Mouse (Mus musculus) ES-Bruce4 (cell line): ENCODE data around the gene Thumpd2. TPM values are rescaled to one million over a fixed set of nuclear protein-coding genes. Genes with fewer than 3 reads are reported as not detected.

Experiments
- H3K27ac ChIP-seq: 2 replicates; pipeline ENCODE4 v1.5.1; 2012; ENCODE audit warnings: low read length, inconsistent platforms; ENCODE audit not compliant: insufficient read depth
- H3K27me3 ChIP-seq: 2 replicates; pipeline ENCODE4 v1.6.1; 2012; ENCODE audit warnings: mild to moderate bottlenecking, low read length, inconsistent platforms; ENCODE audit not compliant: control insufficient read depth, poor library complexity, insufficient read depth, severe bottlenecking
- H3K36me3 ChIP-seq: 2 replicates; pipeline ENCODE4 v1.6.1; 2012; ENCODE audit warnings: inconsistent platforms, mild to moderate bottlenecking, low read length, moderate library complexity; ENCODE audit not compliant: control insufficient read depth, poor library complexity, insufficient read depth, severe bottlenecking
- H3K4me1 ChIP-seq: one replicate; pipeline ENCODE4 v1.8.1; 2011; ENCODE audit warnings: low read length; ENCODE audit not compliant: control insufficient read depth, insufficient read depth
- H3K4me3 ChIP-seq: 2 replicates; pipeline ENCODE4 v1.5.1; 2011; ENCODE audit warnings: low read depth, mild to moderate bottlenecking, low read length
- H3K9ac ChIP-seq: 2 replicates; pipeline ENCODE4 v1.6.1; 2012; ENCODE audit warnings: low read depth, mild to moderate bottlenecking, inconsistent platforms; ENCODE audit not compliant: poor library complexity, severe bottlenecking
- H3K9me3 ChIP-seq: replicated peaks from 2 replicates; pipeline ENCODE4 v1.6.1; 2012; ENCODE audit warnings: mild to moderate bottlenecking, low read length, inconsistent platforms; ENCODE audit not compliant: control insufficient read depth, poor library complexity, insufficient read depth, severe bottlenecking
- CTCF ChIP-seq: IDR thresholded peaks from one replicate; pipeline ENCODE4 v1.8.1; 2011; ENCODE audit warnings: low read depth, low read length
- EP300 ChIP-seq: IDR thresholded peaks from 2 replicates; pipeline ENCODE4 v1.6.1; 2011; ENCODE audit warnings: low read depth, low read length; ENCODE audit not compliant: insufficient read depth
- POLR2A ChIP-seq: IDR thresholded peaks from one replicate; pipeline ENCODE4 v1.8.1; 2011; ENCODE audit warnings: low read length; ENCODE audit not compliant: insufficient read depth
- polyA plus RNA-seq: library from polyadenylated mRNA; stranded (reverse); fragments of >200 nt; gene quantifications from 2 replicates; pipeline ENCODE4 v1.2.4, GENCODE M21; 2011; ENCODE audit warnings: low read depth; ENCODE audit not compliant: missing spikeins, insufficient read depth, insufficient read length

The Thumpd2 gene
- polyA plus RNA-seq, 1 experiment: 12.2 TPM

DNA sequence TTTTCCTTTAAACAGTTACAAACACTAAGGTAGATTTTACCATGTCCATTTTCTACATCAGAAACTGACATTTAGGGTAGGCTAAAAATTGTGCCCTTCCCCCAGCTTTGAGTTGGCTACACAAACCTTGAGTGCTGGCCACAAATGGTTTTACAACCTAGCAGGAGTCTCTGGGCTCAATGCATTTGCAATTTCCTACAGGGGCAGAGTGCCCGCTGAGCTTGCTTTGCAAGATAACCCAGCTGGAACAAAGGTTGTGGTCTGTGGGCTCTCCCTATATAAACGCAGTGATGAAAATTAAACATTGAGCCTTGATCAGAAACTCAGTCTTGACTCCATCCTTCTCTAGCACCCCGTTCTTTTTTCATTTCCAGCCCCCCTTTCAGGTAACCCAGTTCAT is 8.8 kb downstream of the Thumpd2 start:
- peaks cover 16% of the 10 kb centered on the region for H3K36me3 ChIP-seq
- H3K27ac ChIP-seq: no peak overlapping the region
- no peak overlapping the region for H3K9ac ChIP-seq
- no peaks in the 10 kb centered on the region for H3K27me3 ChIP-seq
- no peak overlapping the region for H3K4me3 ChIP-seq
- no peaks in the 10 kb centered on the region for H3K4me1 ChIP-seq
- TF ChIP-seq EP300 (no peak), CTCF (no peak), POLR2A (no peak)
- 0 out of 2 replicates have a peak, but pooled peaks cover under 1% of the 10 kb centered on the region for H3K9me3 ChIP-seq

DNA sequence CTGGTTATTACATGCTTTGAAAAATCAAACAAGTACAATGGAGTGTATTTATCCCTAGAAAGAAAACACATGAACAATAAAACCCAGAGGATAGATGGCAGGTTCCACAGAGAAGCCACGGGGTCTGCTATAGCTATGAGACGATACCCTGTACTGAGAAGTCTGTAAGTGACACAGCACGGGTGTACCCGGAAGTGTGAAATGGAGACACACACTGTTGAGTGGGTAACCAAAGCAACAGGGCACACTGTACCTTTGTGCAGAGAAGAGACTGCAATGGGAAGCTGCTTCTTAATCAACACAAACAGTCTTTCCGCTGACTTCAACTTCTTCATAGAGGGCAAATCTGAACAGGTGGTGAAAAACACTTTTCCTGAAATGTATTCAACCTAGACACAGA is 9.4 kb downstream of the Thumpd2 start:
- Histone ChIP-seq H3K9ac (no peak overlapping the region), H3K4me3 (no peak overlapping the region), H3K36me3 (peaks cover 18% of the 10 kb centered on the region), H3K9me3 (no peaks in the 10 kb centered on the region), H3K27me3 (no peaks in the 10 kb centered on the region), H3K27ac (no peak overlapping the region), H3K4me1 (no peaks in the 10 kb centered on the region)
- no peak for TF ChIP-seq POLR2A
- no peak for TF ChIP-seq CTCF
- no peak for TF ChIP-seq EP300

- H3K36me3 ChIP-seq: peaks cover 18% of the 10 kb centered on the region
- no peak overlapping the region for H3K27ac ChIP-seq
- no peaks in the 10 kb centered on the region for H3K4me1 ChIP-seq
- no peaks in the 10 kb centered on the region for H3K27me3 ChIP-seq
- H3K9me3 ChIP-seq: no peaks in the 10 kb centered on the region
- H3K4me3 ChIP-seq: no peak overlapping the region
- H3K9ac ChIP-seq: no peak overlapping the region
- TF ChIP-seq CTCF: no peak
- TF ChIP-seq EP300: no peak
- TF ChIP-seq POLR2A: no peak
Measured at GRCm38 (mm10) chr17:81053274-81053673, 11.6 kb downstream of the Thumpd2 start.

- Histone ChIP-seq H3K9me3 (no peaks in the 10 kb centered on the region), H3K9ac (no peak overlapping the region), H3K27ac (no peak overlapping the region), H3K4me1 (no peaks in the 10 kb centered on the region), H3K36me3 (peaks cover 10% of the 10 kb centered on the region), H3K27me3 (no peaks in the 10 kb centered on the region), H3K4me3 (no peak overlapping the region)
- TF ChIP-seq POLR2A: no peak
- no peak for TF ChIP-seq EP300
Measured at GRCm38 (mm10) chr17:81047930-81048564, 16.8 kb downstream of the Thumpd2 start.

DNA sequence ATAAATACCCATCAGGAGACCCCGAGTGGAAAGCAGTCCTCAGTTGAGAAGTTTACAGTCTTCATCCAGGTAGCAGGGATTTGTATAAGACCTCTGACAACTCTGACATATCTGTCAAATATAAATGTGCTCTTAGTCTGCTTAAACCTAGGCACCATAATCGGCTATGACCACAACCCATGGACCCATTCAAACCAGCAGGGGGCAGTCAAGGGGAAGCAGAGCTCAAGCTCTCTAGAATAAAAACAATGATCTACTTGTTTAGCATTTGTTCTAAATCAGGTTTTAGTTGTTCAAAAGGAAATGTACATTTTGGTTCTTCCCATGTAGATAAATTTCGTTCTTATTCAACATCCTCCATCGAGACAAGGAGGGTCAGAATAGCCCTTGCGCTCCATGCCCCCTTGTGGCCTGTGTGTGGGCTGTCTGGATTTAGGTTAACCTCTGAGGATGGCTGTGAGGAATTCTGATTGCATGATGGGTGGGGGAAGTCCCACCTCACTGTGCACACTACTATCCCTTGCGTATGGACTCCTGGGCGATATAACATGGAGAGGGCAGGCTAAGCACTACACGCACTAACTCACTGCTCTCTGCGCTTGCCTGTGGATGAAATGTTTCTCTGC is 19.2 kb downstream of the Thumpd2 start:
- H3K4me1 ChIP-seq: no peaks in the 10 kb centered on the region
- no peak overlapping the region for H3K27ac ChIP-seq
- H3K9me3 ChIP-seq: no peaks in the 10 kb centered on the region
- H3K27me3 ChIP-seq: no peaks in the 10 kb centered on the region
- H3K4me3 ChIP-seq: no peak overlapping the region
- H3K36me3 ChIP-seq: peaks cover 4% of the 10 kb centered on the region; the same call in 1 of the 2 replicates
- H3K9ac ChIP-seq: no peak overlapping the region
- TF ChIP-seq POLR2A (no peak), CTCF (peak; percentile 1), EP300 (no peak)

DNA sequence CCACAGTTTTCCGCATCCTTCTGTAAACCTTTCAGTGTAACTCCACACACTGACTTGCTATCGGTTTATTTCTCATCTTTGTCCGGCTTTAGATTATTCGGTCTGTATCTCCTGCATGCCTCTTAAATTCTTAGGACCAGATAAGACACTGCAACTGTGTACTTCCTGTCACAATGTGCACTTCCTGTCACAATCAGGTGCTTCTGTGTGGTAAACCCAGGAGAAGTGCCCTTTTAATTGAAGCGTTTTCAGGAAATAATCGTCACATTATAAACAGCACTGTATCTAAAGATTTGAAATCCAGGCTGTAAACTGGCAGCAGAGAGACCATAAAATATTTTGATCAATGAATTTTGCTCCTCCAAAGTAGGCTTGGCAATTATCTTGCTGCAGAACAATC is 19.8 kb downstream of the Thumpd2 start:
- no peaks in the 10 kb centered on the region for H3K27me3 ChIP-seq
- H3K4me1 ChIP-seq: no peaks in the 10 kb centered on the region
- no peaks in the 10 kb centered on the region for H3K9me3 ChIP-seq
- no peak overlapping the region for H3K27ac ChIP-seq
- no peak overlapping the region for H3K4me3 ChIP-seq
- no peak overlapping the region for H3K9ac ChIP-seq
- peaks cover 4% of the 10 kb centered on the region; the same call in 1 of the 2 replicates for H3K36me3 ChIP-seq
- no peak for TF ChIP-seq CTCF
- no peak for TF ChIP-seq POLR2A
- TF ChIP-seq EP300: no peak
